Mouse (Mus musculus) forebrain, postnatal 0 days (tissue): ENCODE results near the gene Bex2. TPM values are rescaled to one million over a fixed set of nuclear protein-coding genes. Genes with fewer than 3 reads are reported as not detected.

ENCODE experiments used
- ATAC-seq: fragments of 200-750 bp; cut with Nextera tagmentation; 2 replicates; pipeline ENCODE4 v1.8.0; 2017; ENCODE audit warnings: mild to moderate bottlenecking, moderate library complexity
- DNase-seq: peaks from one replicate; pipeline ENCODE4 v3.0.0-alpha.2; 2015
- H3K27ac ChIP-seq: fragments of 300-500 bp; sonication (generic); 2 replicates; pipeline ENCODE4 v1.5.1; 2014; ENCODE audit warnings: low read depth, mild to moderate bottlenecking, antibody characterized with exemption, low read length, moderate library complexity, mixed read lengths
- H3K27me3 ChIP-seq: fragments of 300-500 bp; sonication (generic); 2 replicates; pipeline ENCODE4 v1.6.1; 2014; ENCODE audit warnings: mild to moderate bottlenecking, low read length, mixed read lengths; ENCODE audit not compliant: insufficient read depth
- H3K36me3 ChIP-seq: fragments of 300-500 bp; sonication (generic); 2 replicates; pipeline ENCODE4 v1.6.1; 2014; ENCODE audit warnings: mild to moderate bottlenecking, moderate library complexity; ENCODE audit not compliant: insufficient read depth
- H3K4me1 ChIP-seq: fragments of 300-500 bp; sonication (generic); 2 replicates; pipeline ENCODE4 v1.6.1; 2014; ENCODE audit warnings: antibody characterized with exemption; ENCODE audit not compliant: insufficient read depth
- H3K4me2 ChIP-seq: fragments of 300-500 bp; sonication (generic); 2 replicates; pipeline ENCODE4 v1.6.1; 2014; ENCODE audit warnings: low read depth, mild to moderate bottlenecking, moderate library complexity
- H3K4me3 ChIP-seq: fragments of 300-500 bp; sonication (generic); 2 replicates; pipeline ENCODE4 v1.5.1; 2014; ENCODE audit warnings: low read depth, low read length, mixed read lengths
- H3K9ac ChIP-seq: fragments of 300-500 bp; sonication (generic); 2 replicates; pipeline ENCODE4 v1.6.1; 2014; ENCODE audit warnings: mild to moderate bottlenecking
- H3K9me3 ChIP-seq: fragments of 300-500 bp; sonication (generic); 2 replicates; pipeline ENCODE4 v1.6.1; 2016; ENCODE audit warnings: low read length
- CTCF ChIP-seq: sonication (generic); IDR thresholded peaks from 2 replicates; pipeline ENCODE4 v1.5.1; 2016; ENCODE audit warnings: antibody characterized with exemption, control low read depth, low read depth
- whole genome bisulfite sequencing: fragments of 180-500 bp; shearing (Covaris S2); extraction: QIAGEN DNeasy Blood & Tissue Kit; methylation state at CpG from one replicate; pipeline ENCODE4 v1.1.7; 2014; 5-methylcytosine and 5-hydroxymethylcytosine counted together
- polyA plus RNA-seq: library from polyadenylated mRNA; unstranded; fragments of >200 nt; fragmentation: Nextera tagmentation; extraction: Ambion mirVana; gene quantifications from 2 replicates; pipeline ENCODE4 v1.2.1, GENCODE M21; 2015
- total RNA-seq: library from RNA; depleted of rRNA; stranded (reverse); fragments of >200 nt; gene quantifications from 2 replicates; pipeline ENCODE4 v1.2.3, GENCODE M21; 2014; rRNA removed

Bex2 gene
- total and polyA plus RNA-seq, 2 experiments from 2014 or later: 417 to 965 TPM

- H3K27ac ChIP-seq: no peak overlapping the region
- no peaks in the 10 kb centered on the region for H3K27me3 ChIP-seq
- H3K4me1 ChIP-seq: no peaks in the 10 kb centered on the region
- 46% methylated on average over 1 of the region's 1 CpGs for WGBS
- TF ChIP-seq CTCF: no peak
- H3K36me3 ChIP-seq: no peaks in the 10 kb centered on the region
- H3K4me2 ChIP-seq: no peak overlapping the region
- H3K9ac ChIP-seq: no peak overlapping the region
- no peak for ATAC-seq
- no peaks in the 10 kb centered on the region for H3K9me3 ChIP-seq
- H3K4me3 ChIP-seq: no peak overlapping the region
- no peak for DNase-seq
Observed at GRCm38 (mm10) chrX:136030331-136030730, 37.7 kb downstream of the Bex2 start.

Other genes with a start within 250 kb of the Bex2 start
- gene Gprasp2, start 229.2 kb downstream of the Bex2 start, total RNA-seq: 121 and 175 TPM in 2 replicates
- gene Gprasp2, start 229.2 kb downstream of the Bex2 start, polyA plus RNA-seq: 105 and 155 TPM in 2 replicates
- 179 and 211 TPM in 2 replicates for gene Arxes2, start 74.4 kb downstream of the Bex2 start, total RNA-seq
- 235 and 280 TPM in 2 replicates for gene Arxes2, start 74.4 kb downstream of the Bex2 start, polyA plus RNA-seq
- 54.5 and 55.4 TPM in 2 replicates for gene Arxes1, start 34.9 kb downstream of the Bex2 start, total RNA-seq
- gene Arxes1, start 34.9 kb downstream of the Bex2 start, polyA plus RNA-seq: 109 and 190 TPM in 2 replicates
- not detected in 2 replicates for gene Nxf3, start 17.0 kb upstream of the Bex2 start, total RNA-seq
- gene Nxf3, start 17.0 kb upstream of the Bex2 start, polyA plus RNA-seq: 0.27 TPM in 1 of 2 replicates, not detected in the other
- 92.9 and 120 TPM in 2 replicates for gene Bex4, start 70.8 kb upstream of the Bex2 start, total RNA-seq
- 204 and 211 TPM in 2 replicates for gene Bex4, start 70.8 kb upstream of the Bex2 start, polyA plus RNA-seq
- gene Tceal8, start 104.1 kb upstream of the Bex2 start, total RNA-seq: 112 and 117 TPM in 2 replicates
- gene Tceal8, start 104.1 kb upstream of the Bex2 start, polyA plus RNA-seq: 134 and 141 TPM in 2 replicates
- gene Tceal5, start 135.6 kb upstream of the Bex2 start, total RNA-seq: 14.2 and 14.9 TPM in 2 replicates
- 34.6 and 41.5 TPM in 2 replicates for gene Tceal5, start 135.6 kb upstream of the Bex2 start, polyA plus RNA-seq
- gene Tceal7, start 146.5 kb upstream of the Bex2 start, total RNA-seq: 3.0 and 4.4 TPM in 2 replicates
- 4.6 and 4.9 TPM in 2 replicates for gene Tceal7, start 146.5 kb upstream of the Bex2 start, polyA plus RNA-seq
- gene Bex1, start 147.3 kb upstream of the Bex2 start, total RNA-seq: 105 and 106 TPM in 2 replicates
- gene Bex1, start 147.3 kb upstream of the Bex2 start, polyA plus RNA-seq: 288 and 297 TPM in 2 replicates
- gene Tceal9, start 176.8 kb upstream of the Bex2 start, total RNA-seq: 182 and 203 TPM in 2 replicates
- gene Tceal9, start 176.8 kb upstream of the Bex2 start, polyA plus RNA-seq: 263 and 323 TPM in 2 replicates
- 219 and 271 TPM in 2 replicates for gene Bex3, start 202.0 kb upstream of the Bex2 start, total RNA-seq
- gene Bex3, start 202.0 kb upstream of the Bex2 start, polyA plus RNA-seq: 782 and 828 TPM in 2 replicates